Mouse (Mus musculus): Measurements from ENCODE around the gene Pten. TPM values are rescaled to one million over a fixed set of nuclear protein-coding genes. Genes with fewer than 3 reads are reported as not detected.

Pten gene
- total and polyA plus RNA-seq, 2 experiments from 2014 or later = 12.3 to 122 TPM

GRCm38 (mm10) chr19:32852306-32852705, 95.0 kb downstream of the Pten start:
- WGBS = 73% methylated on average over 3 of the region's 3 CpGs
- no peaks in the 10 kb centered on the region for H3K27me3 ChIP-seq (ENCODE audit: insufficient read depth, low read length)
- no peak overlapping the region for H3K4me2 ChIP-seq (ENCODE audit: low read depth)
- ATAC-seq (no peak), DNase-seq (no peak)
- TF ChIP-seq CTCF (IDR thresholded peaks at IDR 0.05; ENCODE audit: low read depth) = no peak
- H3K27ac ChIP-seq (ENCODE audit: low read depth, low read length) = no peak overlapping the region
- H3K4me3 ChIP-seq (ENCODE audit: low read depth, low read length) = no peak overlapping the region
- no peaks in the 10 kb centered on the region for H3K9me3 ChIP-seq (ENCODE audit: low read length)
- H3K36me3 ChIP-seq (ENCODE audit: insufficient read depth) = no peaks in the 10 kb centered on the region
- H3K9ac ChIP-seq = no peak overlapping the region
- H3K4me1 ChIP-seq (ENCODE audit: insufficient read depth) = no peaks in the 10 kb centered on the region

- ATAC-seq = no peak
- TF ChIP-seq CTCF (IDR thresholded peaks at IDR 0.05; ENCODE audit: low read depth) = no peak
Measured at GRCm38 (mm10) chr19:32861675-32862575, 104.6 kb downstream of the Pten start.

GRCm38 (mm10) chr19:32866765-32867164, 109.5 kb downstream of the Pten start:
- ATAC-seq (no peak), DNase-seq (no peak)

More at GRCm38 (mm10) chr19:32861675-32862575, 104.6 kb downstream of the Pten start:
- 69% methylated on average over 12 of the region's 12 CpGs for WGBS
- no peak overlapping the region for H3K4me3 ChIP-seq (ENCODE audit: low read depth, low read length)
- no peaks in the 10 kb centered on the region for H3K27me3 ChIP-seq (ENCODE audit: insufficient read depth, low read length)
- no peak overlapping the region for H3K9ac ChIP-seq
- DNase-seq = no peak
- no peaks in the 10 kb centered on the region for H3K9me3 ChIP-seq (ENCODE audit: low read length)
- no peak overlapping the region for H3K4me2 ChIP-seq (ENCODE audit: low read depth)
- no peaks in the 10 kb centered on the region for H3K4me1 ChIP-seq (ENCODE audit: insufficient read depth)
- no peak overlapping the region for H3K27ac ChIP-seq (ENCODE audit: low read depth, low read length)
- H3K36me3 ChIP-seq (ENCODE audit: insufficient read depth) = no peaks in the 10 kb centered on the region

GRCm38 (mm10) chr19:32867181-32867897, 110.0 kb downstream of the Pten start:
- Histone ChIP-seq H3K4me1 (ENCODE audit: insufficient read depth) (no peaks in the 10 kb centered on the region), H3K27me3 (ENCODE audit: insufficient read depth, low read length) (no peaks in the 10 kb centered on the region), H3K27ac (ENCODE audit: low read depth, low read length) (no peak overlapping the region), H3K4me3 (ENCODE audit: low read depth, low read length) (peak overlapping the region; percentile 20; the same call in 1 of the 2 replicates), H3K4me2 (ENCODE audit: low read depth) (peak overlapping the region; percentile 46), H3K9me3 (ENCODE audit: low read length) (no peaks in the 10 kb centered on the region), H3K36me3 (ENCODE audit: insufficient read depth) (no peaks in the 10 kb centered on the region), H3K9ac (0 out of 2 replicates have a peak overlapping the region, but pooled peaks have one; percentile 6)
- no peak for TF ChIP-seq CTCF (IDR thresholded peaks at IDR 0.05; ENCODE audit: low read depth)
- WGBS = 4% methylated on average over 18 of the region's 18 CpGs
- ATAC-seq (no peak), DNase-seq (no peak)

More at GRCm38 (mm10) chr19:32866765-32867164, 109.5 kb downstream of the Pten start:
- H3K27ac ChIP-seq (ENCODE audit: low read depth, low read length) = no peak overlapping the region
- H3K27me3 ChIP-seq (ENCODE audit: insufficient read depth, low read length) = no peaks in the 10 kb centered on the region
- H3K9ac ChIP-seq = 0 out of 2 replicates have a peak overlapping the region, but pooled peaks have one; percentile 6
- H3K4me3 ChIP-seq (ENCODE audit: low read depth, low read length) = peak overlapping the region; percentile 20
- no peak for TF ChIP-seq CTCF (IDR thresholded peaks at IDR 0.05; ENCODE audit: low read depth)
- H3K4me1 ChIP-seq (ENCODE audit: insufficient read depth) = no peaks in the 10 kb centered on the region
- no peaks in the 10 kb centered on the region for H3K36me3 ChIP-seq (ENCODE audit: insufficient read depth)
- WGBS = 1% methylated on average over 13 of the region's 13 CpGs
- H3K4me2 ChIP-seq (ENCODE audit: low read depth) = peak overlapping the region; percentile 46
- no peaks in the 10 kb centered on the region for H3K9me3 ChIP-seq (ENCODE audit: low read length)

- H3K4me1 ChIP-seq (ENCODE audit: insufficient read depth) = no peaks in the 10 kb centered on the region
- H3K27ac ChIP-seq (ENCODE audit: low read depth, low read length) = no peak overlapping the region
- H3K9me3 ChIP-seq (ENCODE audit: low read length) = no peaks in the 10 kb centered on the region
- H3K4me2 ChIP-seq (ENCODE audit: low read depth) = no peak overlapping the region
- ATAC-seq (no peak), DNase-seq (no peak)
- no peak overlapping the region for H3K4me3 ChIP-seq (ENCODE audit: low read depth, low read length)
- H3K9ac ChIP-seq = no peak overlapping the region
- WGBS = 49% methylated on average over 5 of the region's 5 CpGs
- H3K27me3 ChIP-seq (ENCODE audit: insufficient read depth, low read length) = no peaks in the 10 kb centered on the region
- no peak for TF ChIP-seq CTCF (IDR thresholded peaks at IDR 0.05; ENCODE audit: low read depth)
- no peaks in the 10 kb centered on the region for H3K36me3 ChIP-seq (ENCODE audit: insufficient read depth)
Measured at GRCm38 (mm10) chr19:32868560-32868959, 111.3 kb downstream of the Pten start.

GRCm38 (mm10) chr19:32869053-32869680, 111.9 kb downstream of the Pten start:
- H3K4me1 ChIP-seq (ENCODE audit: insufficient read depth) = no peaks in the 10 kb centered on the region
- ATAC-seq (no peak), DNase-seq (no peak)
- WGBS = 45% methylated on average over 10 of the region's 10 CpGs
- H3K27me3 ChIP-seq (ENCODE audit: insufficient read depth, low read length) = no peaks in the 10 kb centered on the region
- H3K4me2 ChIP-seq (ENCODE audit: low read depth) = no peak overlapping the region
- H3K9ac ChIP-seq = no peak overlapping the region
- no peaks in the 10 kb centered on the region for H3K36me3 ChIP-seq (ENCODE audit: insufficient read depth)
- no peaks in the 10 kb centered on the region for H3K9me3 ChIP-seq (ENCODE audit: low read length)
- H3K4me3 ChIP-seq (ENCODE audit: low read depth, low read length) = no peak overlapping the region
- no peak for TF ChIP-seq CTCF (IDR thresholded peaks at IDR 0.05; ENCODE audit: low read depth)
- no peak overlapping the region for H3K27ac ChIP-seq (ENCODE audit: low read depth, low read length)
